Mouse (Mus musculus) midbrain, embryonic 13.5 days (tissue): ENCODE measurements around the gene Afg1l. TPM values are rescaled to one million over a fixed set of nuclear protein-coding genes. Genes with fewer than 3 reads are reported as not detected.

Experiments used
- ATAC-seq: fragments of 200-750 bp; cut with Nextera tagmentation; 2 replicates; pipeline ENCODE4 v1.8.0; 2017; ENCODE audit warnings: mild to moderate bottlenecking, moderate TSS enrichment, moderate library complexity
- H3K27ac ChIP-seq: fragments of 300-500 bp; sonication (generic); 2 replicates; pipeline ENCODE4 v1.5.1; 2015; ENCODE audit warnings: inconsistent platforms, mild to moderate bottlenecking, moderate library complexity
- H3K27me3 ChIP-seq: fragments of 300-500 bp; sonication (generic); 2 replicates; pipeline ENCODE4 v1.6.1; 2015; ENCODE audit warnings: mild to moderate bottlenecking, inconsistent platforms
- H3K36me3 ChIP-seq: fragments of 300-500 bp; sonication (generic); 2 replicates; pipeline ENCODE4 v1.6.1; 2015; ENCODE audit warnings: mild to moderate bottlenecking, inconsistent platforms
- H3K4me1 ChIP-seq: fragments of 300-500 bp; sonication (generic); replicated peaks from 2 replicates; pipeline ENCODE4 v1.6.1; 2015; ENCODE audit warnings: inconsistent platforms
- H3K4me2 ChIP-seq: fragments of 300-500 bp; sonication (generic); replicated peaks from 2 replicates; pipeline ENCODE4 v1.6.1; 2015; ENCODE audit warnings: moderate library complexity, mild to moderate bottlenecking, inconsistent platforms
- H3K4me3 ChIP-seq: fragments of 300-500 bp; sonication (generic); replicated peaks from 2 replicates; pipeline ENCODE4 v1.5.1; 2015; ENCODE audit warnings: mild to moderate bottlenecking, inconsistent platforms
- H3K9ac ChIP-seq: fragments of 300-500 bp; sonication (generic); replicated peaks from 2 replicates; pipeline ENCODE4 v1.6.1; 2015; ENCODE audit warnings: mild to moderate bottlenecking, inconsistent platforms
- H3K9me3 ChIP-seq: fragments of 300-500 bp; sonication (generic); 2 replicates; pipeline ENCODE4 v1.6.1; 2016; ENCODE audit warnings: mild to moderate bottlenecking, inconsistent platforms
- WGBS: fragments of 180-500 bp; shearing (Covaris S2); methylation state at CpG from one replicate; pipeline ENCODE4 v1.1.7; 2015; 5-methylcytosine and 5-hydroxymethylcytosine counted together
- polyA plus RNA-seq: library from polyadenylated mRNA; unstranded; fragments of >200 nt; fragmentation: Nextera tagmentation; extraction: Ambion mirVana; gene quantifications from 2 replicates; pipeline ENCODE4 v1.2.1, GENCODE M21; 2015

Gene Afg1l
- polyA plus RNA-seq, 1 experiment from 2014 or later = 4.8 TPM

DNA sequence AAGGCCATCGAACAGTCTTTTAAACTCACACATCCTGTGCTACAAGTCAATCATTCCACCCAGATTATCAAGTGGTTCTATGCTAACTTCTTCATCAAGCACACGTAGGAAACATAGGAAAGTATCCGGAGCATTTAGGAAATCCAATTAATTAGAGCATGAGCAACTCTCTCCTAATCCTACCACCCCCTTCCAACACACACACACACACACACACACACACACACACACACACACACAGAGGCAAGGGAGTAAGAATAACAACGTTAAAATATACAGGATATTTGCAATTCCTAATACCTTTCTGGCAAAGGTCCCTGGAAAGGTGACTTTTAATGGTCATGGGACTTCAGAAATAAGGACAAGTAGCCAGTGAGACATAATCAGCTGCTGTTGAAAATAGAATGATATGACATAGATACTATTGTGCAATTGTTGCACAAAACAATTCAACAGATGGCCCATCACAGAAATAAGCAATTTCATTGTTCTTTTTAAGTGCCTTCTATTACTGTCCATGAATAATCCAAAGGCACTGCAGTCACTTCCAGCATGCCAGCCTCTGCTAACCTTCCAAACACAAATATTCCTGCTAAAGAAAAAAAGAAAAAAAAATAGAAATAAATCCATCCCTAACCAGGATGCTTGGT is 62.4 kb downstream of the Afg1l start:
- 53% methylated on average over 4 of the region's 4 CpGs for WGBS
- Histone ChIP-seq H3K36me3 (no peaks in the 10 kb centered on the region), H3K4me2 (no peak overlapping the region), H3K4me1 (peaks cover 26% of the 10 kb centered on the region), H3K9me3 (no peaks in the 10 kb centered on the region), H3K27me3 (no peaks in the 10 kb centered on the region), H3K9ac (no peak overlapping the region), H3K27ac (no peak overlapping the region), H3K4me3 (no peak overlapping the region)
- no peak for ATAC-seq

DNA sequence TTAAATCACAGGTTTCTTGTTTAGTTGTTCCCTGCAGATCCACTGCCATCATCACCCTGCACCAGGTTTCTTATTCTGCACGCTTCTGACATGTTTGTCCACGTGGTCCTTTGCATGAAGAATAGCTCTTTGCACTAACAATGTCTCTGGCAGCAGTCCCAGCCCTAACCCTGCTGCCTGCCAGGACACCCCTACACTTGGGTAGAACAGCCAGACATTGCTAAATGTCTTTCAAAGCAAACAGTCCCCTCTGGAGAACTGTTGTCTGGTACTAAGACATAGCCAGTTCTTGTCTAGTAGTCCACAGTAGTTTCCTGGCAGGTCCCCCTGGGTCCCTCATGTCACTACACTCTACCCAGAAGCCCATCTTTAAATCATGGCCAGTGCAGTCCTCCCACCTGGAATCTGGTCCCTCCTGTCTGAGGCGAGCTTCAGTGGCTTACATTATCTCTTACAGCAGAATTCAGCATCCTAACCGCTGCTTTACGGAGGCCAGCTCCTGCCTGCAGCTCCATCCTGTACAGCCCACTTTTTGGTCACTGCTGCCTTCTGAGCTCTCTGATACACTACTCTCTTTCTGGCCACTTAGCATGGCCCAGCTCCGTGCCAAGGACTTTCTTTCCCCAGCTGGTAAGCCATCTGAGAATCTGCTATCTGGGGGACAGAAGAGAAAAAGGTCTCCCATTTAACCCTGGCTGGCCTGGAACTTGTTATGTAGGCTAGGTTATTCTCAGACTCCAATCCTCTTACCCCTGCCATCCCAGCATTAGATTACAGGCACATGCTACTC is 67.4 kb downstream of the Afg1l start:
- Histone ChIP-seq H3K27ac (no peak overlapping the region), H3K9ac (no peak overlapping the region), H3K9me3 (no peaks in the 10 kb centered on the region), H3K4me3 (no peak overlapping the region), H3K4me1 (peaks cover 2% of the 10 kb centered on the region; the same call in 1 of the 2 replicates), H3K36me3 (no peaks in the 10 kb centered on the region), H3K27me3 (no peaks in the 10 kb centered on the region), H3K4me2 (no peak overlapping the region)
- WGBS = 75% methylated on average over 6 of the region's 6 CpGs
- ATAC-seq = 0 out of 2 replicates have a peak, but pooled peaks have one; percentile 27

GRCm38 (mm10) chr10:42390436-42390835 is 87.9 kb downstream of the Afg1l start:
- no peak for ATAC-seq
- WGBS = 72% methylated on average over 11 of the region's 11 CpGs

DNA sequence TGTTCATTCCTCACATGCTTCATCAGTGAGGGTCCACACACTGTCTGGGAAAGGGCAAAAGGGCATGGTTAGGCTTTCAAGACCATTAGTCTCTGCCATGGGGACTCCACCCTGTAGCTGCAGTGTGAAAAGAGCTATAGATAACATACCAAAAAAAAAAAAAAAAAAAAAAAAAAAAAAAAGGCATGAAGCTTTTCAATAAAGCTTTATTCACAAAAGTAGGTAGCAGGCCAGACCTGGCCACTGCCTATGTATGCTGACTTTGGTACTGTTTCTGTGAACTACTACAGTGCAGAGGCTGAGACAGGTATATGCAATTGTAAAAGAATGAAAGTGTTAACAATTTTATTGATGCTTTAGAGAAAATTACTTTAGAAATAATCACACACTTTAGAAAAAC is 90.2 kb downstream of the Afg1l start:
- Histone ChIP-seq H3K4me3 (no peak overlapping the region), H3K4me2 (no peak overlapping the region), H3K27ac (no peak overlapping the region), H3K9ac (no peak overlapping the region), H3K9me3 (no peaks in the 10 kb centered on the region), H3K36me3 (no peaks in the 10 kb centered on the region), H3K4me1 (peaks cover 16% of the 10 kb centered on the region), H3K27me3 (no peaks in the 10 kb centered on the region)
- no peak for ATAC-seq

More at GRCm38 (mm10) chr10:42390436-42390835, 87.9 kb downstream of the Afg1l start:
- Histone ChIP-seq H3K4me2 (no peak overlapping the region), H3K27ac (no peak overlapping the region), H3K4me1 (no peaks in the 10 kb centered on the region), H3K27me3 (no peaks in the 10 kb centered on the region), H3K4me3 (no peak overlapping the region), H3K36me3 (no peaks in the 10 kb centered on the region), H3K9ac (no peak overlapping the region), H3K9me3 (no peaks in the 10 kb centered on the region)

DNA sequence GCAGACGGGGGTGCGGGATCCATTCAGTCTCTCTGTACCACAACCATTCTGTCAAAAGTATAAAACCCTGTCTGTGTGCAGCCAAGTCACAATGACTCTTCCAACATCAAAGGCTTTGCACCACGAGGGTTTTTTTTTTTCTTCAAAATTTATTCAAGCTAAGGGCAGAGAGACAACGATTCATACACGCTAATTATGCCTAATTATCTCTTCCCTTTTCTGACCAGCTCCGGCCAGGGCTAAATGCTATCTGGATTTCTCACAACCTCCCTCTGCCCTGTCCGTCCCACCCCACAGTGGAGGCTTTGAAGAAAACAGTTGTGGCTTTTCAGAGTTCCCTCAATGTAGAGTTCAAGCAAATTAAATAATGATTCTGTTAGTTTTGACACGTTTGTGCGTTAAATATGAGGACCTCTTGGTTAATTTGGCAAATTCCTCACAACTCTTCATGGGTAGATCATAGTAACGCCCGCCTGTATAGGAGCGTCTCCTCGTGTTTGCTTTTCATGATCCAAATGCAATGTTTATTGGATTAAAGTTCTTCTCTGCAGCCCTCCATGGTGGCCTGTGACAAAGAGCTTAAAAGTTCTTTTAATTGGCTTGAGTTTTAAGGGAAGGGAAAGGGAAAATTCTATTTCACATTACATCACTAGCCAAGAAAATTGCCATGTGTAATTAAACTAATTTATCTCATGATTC is 93.3 kb downstream of the Afg1l start:
- peaks cover 16% of the 10 kb centered on the region for H3K4me1 ChIP-seq
- H3K9ac ChIP-seq = no peak overlapping the region
- peak overlapping the region; percentile 7; the same call in 1 of the 2 replicates for H3K4me2 ChIP-seq
- no peaks in the 10 kb centered on the region for H3K9me3 ChIP-seq
- WGBS = 13% methylated on average over 13 of the region's 13 CpGs
- no peak for ATAC-seq
- H3K36me3 ChIP-seq = no peaks in the 10 kb centered on the region
- no peaks in the 10 kb centered on the region for H3K27me3 ChIP-seq
- no peak overlapping the region for H3K27ac ChIP-seq
- H3K4me3 ChIP-seq = no peak overlapping the region

GRCm38 (mm10) chr10:42383708-42384107 is 94.7 kb downstream of the Afg1l start:
- Histone ChIP-seq H3K27me3 (no peaks in the 10 kb centered on the region), H3K9me3 (no peaks in the 10 kb centered on the region), H3K4me2 (no peak overlapping the region), H3K4me1 (peaks cover 16% of the 10 kb centered on the region), H3K4me3 (no peak overlapping the region), H3K36me3 (no peaks in the 10 kb centered on the region), H3K27ac (no peak overlapping the region), H3K9ac (no peak overlapping the region)
- ATAC-seq = peak; percentile 69; the same call in 1 of the 2 replicates
- 32% methylated on average over 6 of the region's 6 CpGs for WGBS

- Histone ChIP-seq H3K4me1 (peaks cover 5% of the 10 kb centered on the region; the same call in 1 of the 2 replicates), H3K27me3 (no peaks in the 10 kb centered on the region), H3K9ac (no peak overlapping the region), H3K4me2 (no peak overlapping the region), H3K36me3 (no peaks in the 10 kb centered on the region), H3K4me3 (no peak overlapping the region), H3K27ac (no peak overlapping the region), H3K9me3 (peaks cover 7% of the 10 kb centered on the region; the same call in 1 of the 2 replicates)
- WGBS = 68% methylated on average over 10 of the region's 10 CpGs
- no peak for ATAC-seq
These were observed 114.1 kb downstream of the Afg1l start for GRCm38 (mm10) chr10:42364216-42364615.

GRCm38 (mm10) chr10:42355980-42356379 is 122.4 kb downstream of the Afg1l start:
- H3K9ac ChIP-seq = no peak overlapping the region
- no peaks in the 10 kb centered on the region for H3K36me3 ChIP-seq
- WGBS = 43% methylated on average over 3 of the region's 3 CpGs
- H3K27ac ChIP-seq = no peak overlapping the region
- ATAC-seq = no peak
- no peak overlapping the region for H3K4me3 ChIP-seq
- no peak overlapping the region for H3K4me2 ChIP-seq
- H3K9me3 ChIP-seq = no peaks in the 10 kb centered on the region
- H3K27me3 ChIP-seq = no peaks in the 10 kb centered on the region
- no peaks in the 10 kb centered on the region for H3K4me1 ChIP-seq

DNA sequence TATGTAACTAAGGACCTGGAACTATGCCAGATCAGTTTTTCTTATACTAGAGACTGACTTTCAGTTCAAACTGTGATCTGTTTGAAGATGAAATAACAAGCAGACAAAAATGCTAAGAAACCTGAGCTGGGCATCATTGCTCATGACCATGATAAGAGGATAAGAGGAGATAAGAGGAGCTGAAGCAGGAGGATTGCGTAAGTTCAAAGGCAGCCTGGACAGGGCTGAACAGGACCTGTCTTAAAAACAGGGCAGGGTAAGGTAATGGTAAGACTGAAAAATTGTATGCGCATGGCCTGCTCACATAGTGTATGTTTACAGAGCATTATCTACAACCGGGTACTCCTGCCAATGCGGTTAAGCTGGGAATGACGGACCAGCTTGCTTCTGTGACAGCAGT is 130.4 kb downstream of the Afg1l start:
- no peak for ATAC-seq
- Histone ChIP-seq H3K4me2 (no peak overlapping the region), H3K9me3 (no peaks in the 10 kb centered on the region), H3K9ac (no peak overlapping the region), H3K36me3 (no peaks in the 10 kb centered on the region), H3K4me3 (no peak overlapping the region), H3K27me3 (0 out of 2 replicates have a peak, but pooled peaks cover 6% of the 10 kb centered on the region), H3K4me1 (peaks cover 11% of the 10 kb centered on the region), H3K27ac (no peak overlapping the region)
- 81% methylated on average over 5 of the region's 5 CpGs for WGBS

DNA sequence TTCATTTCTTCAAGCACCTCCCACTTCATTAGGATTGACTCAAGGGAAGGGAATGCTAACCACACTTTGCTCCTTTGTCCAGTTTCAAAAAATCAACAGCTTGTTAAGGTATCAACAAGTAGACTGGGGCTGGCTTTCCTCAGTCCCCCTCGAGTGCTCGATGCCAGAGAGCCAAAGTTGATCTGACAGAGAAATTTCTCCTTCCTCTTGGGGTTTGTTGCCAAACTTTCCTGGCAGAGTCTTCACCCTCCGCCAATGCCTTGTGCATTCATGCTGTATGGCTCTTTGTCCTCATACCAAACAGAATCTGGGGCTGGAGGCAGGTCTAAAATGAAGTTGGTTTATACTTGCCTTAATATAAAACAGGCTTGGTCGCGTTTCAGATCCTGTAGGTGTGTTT is 131.2 kb downstream of the Afg1l start:
- 0 out of 2 replicates have a peak, but pooled peaks cover 8% of the 10 kb centered on the region for H3K27me3 ChIP-seq
- no peak overlapping the region for H3K27ac ChIP-seq
- WGBS = 59% methylated on average over 5 of the region's 5 CpGs
- H3K9ac ChIP-seq = no peak overlapping the region
- H3K36me3 ChIP-seq = no peaks in the 10 kb centered on the region
- no peak overlapping the region for H3K4me3 ChIP-seq
- peaks cover 11% of the 10 kb centered on the region for H3K4me1 ChIP-seq
- no peak overlapping the region for H3K4me2 ChIP-seq
- no peak for ATAC-seq
- no peaks in the 10 kb centered on the region for H3K9me3 ChIP-seq

DNA sequence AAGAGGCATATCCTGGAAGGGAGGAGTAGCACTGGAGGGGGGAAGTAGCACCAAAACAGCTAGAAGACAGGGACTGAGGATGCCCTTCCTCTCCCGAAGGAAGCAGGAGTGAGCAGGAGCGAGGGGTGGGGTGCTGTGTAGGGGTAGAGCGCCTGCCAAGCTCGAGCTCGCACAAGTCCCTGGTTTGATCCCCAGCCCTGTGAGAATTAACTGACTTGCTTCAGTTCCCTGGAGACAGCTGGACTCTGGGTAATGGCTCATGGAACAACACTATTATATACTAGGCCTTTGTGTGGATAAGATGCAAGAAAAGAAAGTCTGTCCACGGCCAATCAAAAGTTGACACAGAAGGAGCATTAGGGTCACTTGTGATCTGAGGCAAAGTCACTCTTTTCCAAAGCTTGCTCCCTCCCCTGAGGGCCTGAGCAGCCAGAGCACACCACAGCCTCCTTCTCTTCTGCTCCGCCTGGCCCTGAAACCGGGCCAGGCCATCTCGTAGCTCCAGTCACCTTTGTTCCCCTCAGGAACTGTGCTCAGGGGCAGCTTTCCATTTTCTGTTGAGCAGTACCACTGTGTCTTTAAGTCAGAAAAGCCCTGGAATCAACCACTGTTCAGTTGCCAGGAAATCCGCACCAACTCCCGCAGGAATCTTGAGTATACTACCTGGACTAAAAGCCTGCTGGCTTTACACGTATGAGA is 132.0 kb downstream of the Afg1l start:
- peaks cover 15% of the 10 kb centered on the region; the same call in 1 of the 2 replicates for H3K27me3 ChIP-seq
- 32% methylated on average over 12 of the region's 12 CpGs for WGBS
- H3K36me3 ChIP-seq = no peaks in the 10 kb centered on the region
- no peak overlapping the region for H3K9ac ChIP-seq
- H3K27ac ChIP-seq = peak overlapping the region; percentile 44; the same call in 1 of the 2 replicates
- H3K4me1 ChIP-seq = peaks cover 11% of the 10 kb centered on the region
- 0 out of 2 replicates have a peak, but pooled peaks have one; percentile 24 for ATAC-seq
- H3K4me2 ChIP-seq = no peak overlapping the region
- H3K9me3 ChIP-seq = no peaks in the 10 kb centered on the region
- no peak overlapping the region for H3K4me3 ChIP-seq
